Mouse (Mus musculus) forebrain, embryonic 13.5 days (tissue): ENCODE data around the gene Gpr158. TPM values are rescaled to one million over a fixed set of nuclear protein-coding genes. Genes with fewer than 3 reads are reported as not detected.

ENCODE experiments used
- ATAC-seq: fragments of 200-750 bp; cut with Nextera tagmentation; 2 replicates; pipeline ENCODE4 v1.8.0; 2017
- H3K27ac ChIP-seq: fragments of 300-500 bp; sonication (generic); 2 replicates; pipeline ENCODE4 v1.5.1; 2015; ENCODE audit warnings: inconsistent platforms, mild to moderate bottlenecking, moderate library complexity
- H3K27me3 ChIP-seq: fragments of 300-500 bp; sonication (generic); 2 replicates; pipeline ENCODE4 v1.6.1; 2015; ENCODE audit warnings: mild to moderate bottlenecking, inconsistent platforms
- H3K36me3 ChIP-seq: fragments of 300-500 bp; sonication (generic); 2 replicates; pipeline ENCODE4 v1.6.1; 2015; ENCODE audit warnings: mild to moderate bottlenecking, inconsistent platforms; ENCODE audit not compliant: poor library complexity, severe bottlenecking
- H3K4me1 ChIP-seq: fragments of 300-500 bp; sonication (generic); 2 replicates; pipeline ENCODE4 v1.6.1; 2015; ENCODE audit warnings: inconsistent platforms
- H3K4me2 ChIP-seq: fragments of 300-500 bp; sonication (generic); 2 replicates; pipeline ENCODE4 v1.6.1; 2015; ENCODE audit warnings: inconsistent platforms, mild to moderate bottlenecking, moderate library complexity
- H3K4me3 ChIP-seq: fragments of 300-500 bp; sonication (generic); 2 replicates; pipeline ENCODE4 v1.5.1; 2015; ENCODE audit warnings: mild to moderate bottlenecking, inconsistent platforms
- H3K9ac ChIP-seq: fragments of 300-500 bp; sonication (generic); 2 replicates; pipeline ENCODE4 v1.6.1; 2015; ENCODE audit warnings: mild to moderate bottlenecking, inconsistent platforms
- H3K9me3 ChIP-seq: fragments of 300-500 bp; sonication (generic); replicated peaks from 2 replicates; pipeline ENCODE4 v1.6.1; 2016; ENCODE audit warnings: inconsistent platforms
- WGBS: fragments of 180-500 bp; shearing (Covaris S2); methylation state at CpG from one replicate; pipeline ENCODE4 v1.1.7; 2015; 5-methylcytosine and 5-hydroxymethylcytosine counted together
- polyA plus RNA-seq: library from polyadenylated mRNA; unstranded; fragments of >200 nt; fragmentation: Nextera tagmentation; extraction: Ambion mirVana; gene quantifications from 2 replicates; pipeline ENCODE4 v1.2.1, GENCODE M21; 2015

Gpr158 gene
- 0.99 and 1.2 TPM in 2 replicates for polyA plus RNA-seq

GRCm38 (mm10) chr2:21367345-21368111, at the start of gene Gpr158:
Gpr158 (plus strand) TSS chr2:21367542.
- Histone ChIP-seq H3K9me3 (no peaks in the 10 kb centered on the region), H3K27me3 (peaks cover 30% of the 10 kb centered on the region), H3K27ac (no peak within 1 kb of the TSS), H3K4me1 (peaks cover 14% of the 10 kb centered on the region), H3K36me3 (no peaks in the 10 kb centered on the region), H3K4me3 (peak within 1 kb of the TSS; percentile 55), H3K9ac (peak within 1 kb of the TSS; percentile 65), H3K4me2 (peak within 1 kb of the TSS; percentile 86)
- WGBS, result under 1% methylated on average over 43 of the region's 43 CpGs
- peak; percentile 99 for ATAC-seq

DNA sequence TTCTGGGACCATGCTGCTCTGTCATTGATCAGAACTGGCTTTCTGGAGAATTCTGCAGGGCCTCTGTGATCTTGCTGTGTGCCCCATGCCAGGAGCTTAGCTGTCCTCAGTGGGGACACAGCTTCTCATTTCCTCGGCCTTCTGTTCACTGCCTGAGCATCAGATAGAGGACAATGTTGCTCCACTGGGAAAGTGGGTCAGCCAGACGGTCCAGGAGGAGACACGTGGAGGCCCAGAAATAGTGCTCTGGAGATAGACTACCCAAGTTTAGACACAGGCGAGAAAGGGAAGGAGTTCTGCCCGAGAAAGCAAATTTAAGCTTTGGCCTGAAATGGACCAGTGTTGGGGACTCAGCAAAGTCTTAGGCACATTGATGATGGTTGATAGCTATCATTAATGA, 23.5 kb upstream of the Gpr158 start:
- Histone ChIP-seq H3K9me3 (no peaks in the 10 kb centered on the region), H3K27ac (no peak overlapping the region), H3K4me1 (no peaks in the 10 kb centered on the region), H3K36me3 (no peaks in the 10 kb centered on the region), H3K4me2 (no peak overlapping the region), H3K27me3 (no peaks in the 10 kb centered on the region), H3K4me3 (no peak overlapping the region), H3K9ac (no peak overlapping the region)
- ATAC-seq, result no peak
- WGBS, result 77% methylated on average over 5 of the region's 5 CpGs

DNA sequence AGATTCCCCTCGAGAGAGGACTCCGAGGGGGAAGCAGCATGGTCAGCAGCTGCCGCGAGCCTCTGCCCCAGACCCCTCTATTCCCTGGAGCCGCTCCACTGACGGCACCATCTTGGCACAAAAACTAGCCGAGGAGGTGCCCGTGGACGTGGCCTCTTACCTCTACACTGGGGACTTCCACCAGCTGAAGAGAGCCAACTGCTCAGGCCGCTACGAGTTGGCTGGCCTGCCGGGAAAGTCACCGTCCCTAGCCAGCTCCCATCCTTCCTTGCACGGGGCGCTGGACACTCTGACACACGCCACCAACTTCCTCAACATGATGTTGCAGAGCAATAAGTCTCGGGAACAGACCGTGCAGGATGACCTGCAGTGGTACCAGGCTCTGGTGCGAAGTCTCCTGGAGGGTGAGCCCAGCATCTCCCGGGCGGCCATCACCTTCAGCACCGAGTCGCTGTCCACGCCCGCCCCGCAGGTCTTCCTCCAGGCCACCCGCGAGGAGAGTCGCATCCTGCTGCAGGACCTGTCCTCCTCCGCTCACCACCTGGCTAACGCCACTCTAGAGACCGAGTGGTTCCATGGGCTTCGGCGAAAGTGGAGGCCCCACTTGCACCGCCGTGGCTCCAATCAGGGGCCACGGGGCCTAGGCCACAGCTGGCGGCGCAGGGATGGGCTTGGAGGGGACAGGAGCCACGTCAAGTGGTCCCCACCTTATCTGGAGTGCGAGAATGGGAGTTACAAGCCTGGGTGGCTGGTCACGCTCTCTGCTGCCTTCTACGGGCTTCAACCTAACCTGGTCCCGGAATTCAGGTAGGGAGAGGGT, 1.2 kb downstream of the Gpr158 start:
- no peaks in the 10 kb centered on the region for H3K36me3 ChIP-seq
- no peak for ATAC-seq
- peaks cover 30% of the 10 kb centered on the region for H3K27me3 ChIP-seq
- peak overlapping the region; percentile 55 for H3K4me3 ChIP-seq
- no peaks in the 10 kb centered on the region for H3K9me3 ChIP-seq
- peaks cover 14% of the 10 kb centered on the region for H3K4me1 ChIP-seq
- peak overlapping the region; percentile 86 for H3K4me2 ChIP-seq
- WGBS, result 15% methylated on average over 44 of the region's 44 CpGs
- no peak overlapping the region for H3K27ac ChIP-seq
- peak overlapping the region; percentile 65 for H3K9ac ChIP-seq

DNA sequence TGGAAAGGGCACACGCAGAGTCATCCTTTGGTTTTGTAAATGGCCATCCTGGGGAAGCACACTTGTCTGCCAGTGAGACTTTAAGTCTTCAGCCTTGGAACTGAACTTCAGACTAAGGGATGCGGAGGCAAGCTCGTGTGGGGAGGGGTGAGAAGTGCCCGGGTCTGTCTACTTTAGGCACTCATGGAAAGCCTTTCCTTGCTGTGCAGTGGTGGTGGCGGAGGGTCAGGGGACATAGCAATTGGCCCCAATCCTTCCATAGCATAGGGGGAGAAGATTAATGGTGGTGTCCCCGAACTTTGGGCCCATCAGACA, 1.8 kb downstream of the Gpr158 start:
- H3K9ac ChIP-seq, result no peak overlapping the region
- WGBS, result 52% methylated on average over 6 of the region's 6 CpGs
- H3K27me3 ChIP-seq, result peaks cover 30% of the 10 kb centered on the region
- no peaks in the 10 kb centered on the region for H3K36me3 ChIP-seq
- ATAC-seq, result no peak
- peak overlapping the region; percentile 55 for H3K4me3 ChIP-seq
- no peaks in the 10 kb centered on the region for H3K9me3 ChIP-seq
- H3K4me1 ChIP-seq, result peaks cover 14% of the 10 kb centered on the region
- peak overlapping the region; percentile 86 for H3K4me2 ChIP-seq
- H3K27ac ChIP-seq, result no peak overlapping the region

GRCm38 (mm10) chr2:21369556-21369955, 2.2 kb downstream of the Gpr158 start:
- 79% methylated on average over 2 of the region's 2 CpGs for WGBS
- peaks cover 30% of the 10 kb centered on the region for H3K27me3 ChIP-seq
- H3K36me3 ChIP-seq, result no peaks in the 10 kb centered on the region
- H3K4me3 ChIP-seq, result no peak overlapping the region
- no peaks in the 10 kb centered on the region for H3K9me3 ChIP-seq
- H3K4me2 ChIP-seq, result no peak overlapping the region; the same call in 1 of the 2 replicates
- no peak overlapping the region for H3K27ac ChIP-seq
- ATAC-seq, result no peak
- no peak overlapping the region for H3K9ac ChIP-seq
- H3K4me1 ChIP-seq, result peaks cover 14% of the 10 kb centered on the region

DNA sequence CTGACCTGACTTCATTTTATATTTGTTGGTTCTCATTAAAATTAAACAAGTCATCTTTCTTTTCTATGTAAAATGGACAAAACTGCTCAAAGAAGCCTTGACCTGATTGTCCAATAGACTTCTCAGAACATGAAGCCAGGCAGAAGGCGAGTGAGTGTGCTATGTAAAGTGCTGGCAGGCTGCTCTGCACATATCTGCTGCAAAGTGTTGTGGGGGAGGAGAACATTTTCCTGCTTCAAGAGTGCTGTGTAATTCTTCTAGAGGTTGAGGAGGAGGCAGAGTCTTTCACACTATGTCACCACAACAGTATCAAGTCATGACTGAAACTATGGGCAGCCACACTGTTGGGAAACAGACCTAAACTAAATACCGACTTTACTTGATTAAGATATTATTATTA, 12.2 kb downstream of the Gpr158 start:
- Histone ChIP-seq H3K9ac (no peak overlapping the region), H3K27me3 (no peaks in the 10 kb centered on the region), H3K9me3 (no peaks in the 10 kb centered on the region), H3K27ac (no peak overlapping the region), H3K4me3 (no peak overlapping the region), H3K4me1 (no peaks in the 10 kb centered on the region), H3K36me3 (no peaks in the 10 kb centered on the region), H3K4me2 (no peak overlapping the region)
- WGBS, result 84% methylated on average over 2 of the region's 2 CpGs
- no peak for ATAC-seq

DNA sequence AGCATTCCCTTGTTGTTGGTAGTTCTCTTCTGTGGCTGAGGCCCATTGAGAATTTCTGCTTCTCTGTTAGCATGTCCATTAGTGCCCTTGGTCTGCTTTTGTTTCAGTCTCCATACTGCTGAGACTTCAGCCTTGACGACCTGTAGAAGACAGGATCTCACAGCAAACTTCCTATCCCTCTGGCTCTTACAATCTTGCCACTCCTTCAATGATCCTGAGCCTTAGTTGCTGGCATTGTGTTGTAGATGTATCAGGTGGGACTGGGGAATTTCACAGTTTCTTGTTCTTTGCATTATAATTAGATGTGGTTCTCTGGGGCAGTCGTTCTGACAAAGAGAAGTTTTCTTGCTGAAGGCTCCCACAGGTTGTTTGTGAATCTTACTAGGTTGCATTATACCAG, 25.4 kb downstream of the Gpr158 start:
- H3K4me3 ChIP-seq, result no peak overlapping the region
- no peak overlapping the region for H3K27ac ChIP-seq
- no peak for ATAC-seq
- 14% methylated on average over 2 of the region's 2 CpGs for WGBS
- H3K9me3 ChIP-seq, result no peaks in the 10 kb centered on the region
- no peak overlapping the region for H3K9ac ChIP-seq
- no peaks in the 10 kb centered on the region for H3K4me1 ChIP-seq
- no peak overlapping the region for H3K4me2 ChIP-seq
- H3K27me3 ChIP-seq, result no peaks in the 10 kb centered on the region
- H3K36me3 ChIP-seq, result no peaks in the 10 kb centered on the region

DNA sequence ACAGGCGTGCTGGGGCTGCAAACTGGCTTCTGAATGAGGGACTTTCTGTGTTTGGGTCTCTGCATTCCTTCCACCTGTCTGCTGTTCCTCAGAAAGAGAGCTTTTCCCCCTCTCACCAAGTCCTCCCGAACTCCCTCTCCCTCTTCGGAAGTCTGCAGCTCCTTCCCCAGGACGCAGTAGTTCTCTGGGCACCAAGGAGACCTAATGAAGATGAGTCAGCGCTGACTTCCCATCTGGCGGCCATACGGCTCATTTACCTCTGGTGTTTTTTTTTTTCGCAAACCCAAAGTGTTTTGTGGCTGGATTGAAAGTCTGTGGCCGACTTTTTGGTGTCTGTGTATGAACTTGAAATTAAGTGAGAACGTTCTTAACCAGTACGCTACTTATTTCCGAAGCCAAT, 30.0 kb downstream of the Gpr158 start:
- H3K9ac ChIP-seq, result no peak overlapping the region
- H3K27ac ChIP-seq, result no peak overlapping the region
- no peak overlapping the region for H3K4me3 ChIP-seq
- H3K27me3 ChIP-seq, result no peaks in the 10 kb centered on the region
- peaks cover 6% of the 10 kb centered on the region; the same call in 1 of the 2 replicates for H3K4me1 ChIP-seq
- 89% methylated on average over 12 of the region's 12 CpGs for WGBS
- no peak overlapping the region for H3K4me2 ChIP-seq
- H3K9me3 ChIP-seq, result no peaks in the 10 kb centered on the region
- H3K36me3 ChIP-seq, result no peaks in the 10 kb centered on the region
- no peak for ATAC-seq

DNA sequence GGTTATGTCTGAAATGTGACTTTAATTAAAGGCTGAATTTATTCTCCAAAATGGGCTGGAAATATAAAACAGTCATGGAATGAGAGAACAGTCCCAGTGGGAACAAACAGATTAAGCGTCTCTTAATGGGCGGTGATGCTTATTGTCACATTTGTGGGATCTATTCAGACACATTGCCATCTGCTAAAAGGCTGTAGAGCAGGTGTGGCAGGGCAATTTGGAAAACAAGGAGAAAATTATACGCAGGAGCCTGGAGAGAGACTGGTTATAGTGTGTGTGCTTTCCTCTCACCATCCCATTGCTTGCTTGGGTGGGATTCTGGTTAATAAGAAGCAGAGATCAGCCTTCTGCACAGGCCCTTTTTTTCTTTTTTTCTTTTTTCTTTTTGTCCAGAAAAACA, 32.3 kb downstream of the Gpr158 start:
- Histone ChIP-seq H3K27ac (no peak overlapping the region; the same call in 1 of the 2 replicates), H3K36me3 (no peaks in the 10 kb centered on the region), H3K9ac (no peak overlapping the region), H3K4me2 (no peak overlapping the region), H3K9me3 (no peaks in the 10 kb centered on the region), H3K4me3 (no peak overlapping the region), H3K27me3 (no peaks in the 10 kb centered on the region), H3K4me1 (peaks cover 6% of the 10 kb centered on the region; the same call in 1 of the 2 replicates)
- peak; percentile 78 for ATAC-seq
- 54% methylated on average over 3 of the region's 3 CpGs for WGBS

- Histone ChIP-seq H3K27ac (no peak overlapping the region), H3K36me3 (no peaks in the 10 kb centered on the region), H3K4me3 (no peak overlapping the region), H3K4me2 (no peak overlapping the region), H3K9ac (no peak overlapping the region), H3K4me1 (peaks cover 3% of the 10 kb centered on the region; the same call in 1 of the 2 replicates), H3K27me3 (no peaks in the 10 kb centered on the region), H3K9me3 (no peaks in the 10 kb centered on the region)
- WGBS, result 47% methylated on average over 3 of the region's 3 CpGs
- ATAC-seq, result peak; percentile 87
Observed at GRCm38 (mm10) chr2:21405617-21406016, 38.3 kb downstream of the Gpr158 start.

DNA sequence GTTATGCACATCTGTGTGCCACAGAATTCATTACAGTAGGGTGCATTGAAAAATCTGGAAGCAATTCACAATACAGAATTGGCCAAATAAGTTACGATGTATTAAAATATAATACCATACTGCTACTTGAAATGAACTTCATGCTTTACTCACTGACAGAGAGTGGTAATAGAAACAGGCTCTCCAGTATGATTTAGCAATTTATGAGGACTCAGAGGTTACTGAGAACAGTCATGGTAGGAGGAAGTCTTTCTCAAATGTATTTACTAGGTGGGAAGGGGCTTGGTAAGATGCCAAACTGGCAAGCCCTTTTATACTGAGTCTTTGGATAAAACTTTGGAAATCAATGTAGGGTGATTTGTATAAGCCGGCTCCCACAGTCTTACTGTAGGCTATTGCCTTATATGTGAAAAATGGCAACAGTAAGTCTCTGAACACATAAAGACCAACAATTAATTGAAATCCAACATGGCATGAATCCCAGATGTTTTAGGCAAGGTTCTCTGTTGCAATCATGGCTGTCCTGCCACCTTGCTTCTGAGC, 40.2 kb downstream of the Gpr158 start:
- Histone ChIP-seq H3K4me3 (no peak overlapping the region), H3K36me3 (no peaks in the 10 kb centered on the region), H3K4me2 (no peak overlapping the region), H3K4me1 (peaks cover 3% of the 10 kb centered on the region; the same call in 1 of the 2 replicates), H3K9ac (no peak overlapping the region), H3K9me3 (no peaks in the 10 kb centered on the region), H3K27ac (no peak overlapping the region), H3K27me3 (no peaks in the 10 kb centered on the region)
- 78% methylated on average over 2 of the region's 2 CpGs for WGBS
- no peak for ATAC-seq

DNA sequence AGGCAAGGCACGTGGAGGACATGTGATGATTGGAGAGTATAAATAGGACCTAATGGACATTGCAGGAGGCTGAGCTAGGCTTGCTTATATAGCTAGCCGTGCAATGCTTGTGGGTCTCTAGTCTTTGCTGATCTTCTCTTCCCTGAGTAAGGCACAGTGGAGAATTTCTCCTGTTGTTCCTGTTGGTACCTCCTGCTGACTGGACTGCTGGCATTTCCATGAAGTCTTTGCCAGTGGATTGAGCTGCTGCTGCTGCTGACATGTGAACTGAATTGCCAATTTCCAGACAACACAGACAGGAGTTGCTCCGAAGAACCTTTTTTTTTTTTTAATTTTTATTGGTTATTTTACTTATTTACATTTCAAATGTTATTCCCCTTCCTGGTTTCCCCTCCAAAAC, 41.5 kb downstream of the Gpr158 start:
- H3K9ac ChIP-seq, result no peak overlapping the region
- H3K27ac ChIP-seq, result no peak overlapping the region
- peaks cover 3% of the 10 kb centered on the region; the same call in 1 of the 2 replicates for H3K4me1 ChIP-seq
- no peaks in the 10 kb centered on the region for H3K36me3 ChIP-seq
- H3K4me2 ChIP-seq, result no peak overlapping the region
- no peak for ATAC-seq
- 87% methylated on average over 3 of the region's 3 CpGs for WGBS
- no peak overlapping the region for H3K4me3 ChIP-seq
- H3K27me3 ChIP-seq, result no peaks in the 10 kb centered on the region
- no peaks in the 10 kb centered on the region for H3K9me3 ChIP-seq
